Mouse (Mus musculus) limb, embryonic 15.5 days (tissue): ENCODE measurements around the gene Cd52. TPM values are rescaled to one million over a fixed set of nuclear protein-coding genes. Genes with fewer than 3 reads are reported as not detected.
"Not testable (repeated sequence)": the region's sequence is repeated elsewhere in the genome, so short reads cannot be mapped to it uniquely, and the experiment has no call there.

Experiments used
- ATAC-seq: fragments of 200-750 bp; cut with Nextera tagmentation; 2 replicates; pipeline ENCODE4 v1.8.0; 2017; ENCODE audit warnings: low read depth, moderate TSS enrichment; ENCODE audit not compliant: insufficient number of reproducible peaks, low FRiP score, low TSS enrichment
- H3K27ac ChIP-seq: fragments of 300-500 bp; sonication (generic); 2 replicates; pipeline ENCODE4 v1.5.1; 2015; ENCODE audit warnings: moderate library complexity, mild to moderate bottlenecking, inconsistent platforms
- H3K27me3 ChIP-seq: fragments of 300-500 bp; sonication (generic); 2 replicates; pipeline ENCODE4 v1.6.1; 2015; ENCODE audit warnings: inconsistent platforms
- H3K36me3 ChIP-seq: fragments of 300-500 bp; sonication (generic); 2 replicates; pipeline ENCODE4 v1.6.1; 2015; ENCODE audit warnings: inconsistent platforms
- H3K4me1 ChIP-seq: fragments of 300-500 bp; sonication (generic); 2 replicates; pipeline ENCODE4 v1.6.1; 2015; ENCODE audit warnings: inconsistent platforms
- H3K4me2 ChIP-seq: fragments of 300-500 bp; sonication (generic); 2 replicates; pipeline ENCODE4 v1.6.1; 2015; ENCODE audit warnings: mild to moderate bottlenecking, inconsistent platforms
- H3K4me3 ChIP-seq: fragments of 300-500 bp; sonication (generic); 2 replicates; pipeline ENCODE4 v1.5.1; 2015; ENCODE audit warnings: mild to moderate bottlenecking, inconsistent platforms
- H3K9ac ChIP-seq: fragments of 300-500 bp; sonication (generic); 2 replicates; pipeline ENCODE4 v1.6.1; 2015; ENCODE audit warnings: inconsistent platforms
- H3K9me3 ChIP-seq: fragments of 300-500 bp; sonication (generic); 2 replicates; pipeline ENCODE4 v1.6.1; 2016; ENCODE audit warnings: inconsistent platforms
- WGBS: fragments of 180-500 bp; shearing (Covaris S2); methylation state at CpG from one replicate; pipeline ENCODE4 v1.1.7; 2015; 5-methylcytosine and 5-hydroxymethylcytosine counted together
- polyA plus RNA-seq: library from polyadenylated mRNA; unstranded; fragments of >200 nt; fragmentation: Nextera tagmentation; extraction: Ambion mirVana; gene quantifications from 2 replicates; pipeline ENCODE4 v1.2.1, GENCODE M21; 2015

The Cd52 gene
- polyA plus RNA-seq: 15.9 and 20.1 TPM in 2 replicates

DNA sequence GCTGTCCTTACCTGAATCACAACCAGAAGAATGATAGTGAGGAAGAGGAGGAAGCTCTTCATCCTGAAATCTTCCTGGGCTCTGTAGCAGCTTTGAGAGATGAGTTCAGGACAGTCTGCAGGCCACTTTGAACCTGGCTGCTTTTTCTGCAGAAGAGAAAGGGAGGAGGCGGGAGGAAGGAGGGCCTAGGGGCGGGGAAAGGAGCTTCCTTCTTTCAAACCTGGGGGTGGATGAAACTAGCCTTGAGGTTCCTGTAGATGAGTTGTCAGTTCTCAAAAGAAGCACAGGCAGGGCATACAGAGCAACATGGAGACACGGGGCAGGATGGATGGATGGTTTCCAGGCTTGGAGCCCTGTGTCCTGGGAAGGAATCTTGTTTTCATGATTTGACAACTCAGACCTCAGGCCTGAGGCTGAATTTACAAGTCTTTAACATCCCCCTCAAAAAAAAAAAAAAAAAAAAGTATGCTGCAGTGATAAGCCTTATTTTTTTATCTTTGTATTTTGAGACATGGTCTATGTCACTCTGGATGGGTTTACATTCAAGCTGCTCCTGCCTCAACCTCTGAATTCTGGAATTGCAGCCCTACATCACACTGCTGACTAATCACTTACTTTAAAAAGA, at the start of gene Cd52:
Gene Cd52 (minus strand): TSS at position 160 of the 625 bp plus-strand sequence.
- H3K27ac ChIP-seq: no peak within 1 kb of the TSS
- 57% methylated on average over 3 of the region's 3 CpGs for WGBS
- H3K4me3 ChIP-seq: no peak within 1 kb of the TSS
- H3K27me3 ChIP-seq: no peaks in the 10 kb centered on the region
- no peak within 1 kb of the TSS for H3K4me2 ChIP-seq
- no peak within 1 kb of the TSS for H3K9ac ChIP-seq
- H3K4me1 ChIP-seq: no peaks in the 10 kb centered on the region
- H3K9me3 ChIP-seq: no peaks in the 10 kb centered on the region
- no peak for ATAC-seq
- no peaks in the 10 kb centered on the region for H3K36me3 ChIP-seq

- H3K27me3 ChIP-seq, H3K4me3 ChIP-seq, H3K9ac ChIP-seq, H3K9me3 ChIP-seq, H3K4me1 ChIP-seq, H3K27ac ChIP-seq, ATAC-seq, H3K4me2 ChIP-seq: not testable (repeated sequence)
- peaks cover 28% of the 10 kb centered on the region for H3K36me3 ChIP-seq
- 95% methylated on average over 5 of the region's 5 CpGs for WGBS
These were observed 49.4 kb upstream of the Cd52 start for GRCm38 (mm10) chr4:134144297-134144696.

- H3K27ac ChIP-seq: no peak overlapping the region
- H3K4me1 ChIP-seq: peaks cover 10% of the 10 kb centered on the region
- 83% methylated on average over 2 of the region's 2 CpGs for WGBS
- H3K9ac ChIP-seq: no peak overlapping the region
- H3K9me3 ChIP-seq: no peaks in the 10 kb centered on the region
- no peaks in the 10 kb centered on the region for H3K27me3 ChIP-seq
- ATAC-seq: no peak
- H3K4me2 ChIP-seq: no peak overlapping the region
- no peak overlapping the region for H3K4me3 ChIP-seq
- H3K36me3 ChIP-seq: no peaks in the 10 kb centered on the region; the same call in 1 of the 2 replicates
These were observed 44.0 kb upstream of the Cd52 start for GRCm38 (mm10) chr4:134138857-134139256.

DNA sequence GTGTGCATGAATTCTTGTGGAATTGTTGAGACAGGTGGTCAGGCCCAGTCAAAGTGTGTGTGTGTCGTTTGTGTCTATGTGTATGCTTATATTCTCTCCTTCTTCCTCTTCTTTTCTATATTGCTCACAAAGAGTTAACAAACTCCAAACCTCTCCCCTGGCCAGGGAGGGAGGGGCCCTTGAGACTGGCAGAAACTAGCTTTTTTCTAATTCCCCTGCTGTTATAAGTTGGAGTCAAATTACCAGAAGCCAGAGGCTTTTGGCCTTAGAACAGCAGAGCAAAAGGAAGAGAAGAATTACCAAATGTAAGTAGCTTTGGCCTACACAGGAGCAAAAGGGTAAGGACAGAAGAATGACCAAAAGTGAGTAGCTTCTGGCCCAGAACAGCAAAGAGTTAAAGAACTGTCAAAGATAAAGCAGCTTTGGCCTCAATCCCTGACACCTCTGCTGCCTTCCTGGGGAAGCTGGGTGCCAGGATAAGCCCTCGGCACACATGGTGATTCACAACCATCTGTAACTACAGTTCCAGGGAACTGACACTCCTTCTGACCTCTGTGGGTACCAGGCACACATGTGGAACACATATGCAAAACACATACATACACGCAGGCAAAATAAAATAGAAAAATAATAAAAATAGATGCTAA, 41.5 kb upstream of the Cd52 start:
- H3K9me3 ChIP-seq: no peaks in the 10 kb centered on the region
- no peaks in the 10 kb centered on the region for H3K36me3 ChIP-seq
- H3K9ac ChIP-seq: no peak overlapping the region
- H3K4me1 ChIP-seq: peaks cover 10% of the 10 kb centered on the region
- H3K27me3 ChIP-seq: no peaks in the 10 kb centered on the region
- no peak for ATAC-seq
- 21% methylated on average over 3 of the region's 3 CpGs for WGBS
- no peak overlapping the region for H3K4me2 ChIP-seq
- H3K27ac ChIP-seq: 0 out of 2 replicates have a peak overlapping the region, but pooled peaks have one; percentile 22
- no peak overlapping the region for H3K4me3 ChIP-seq

GRCm38 (mm10) chr4:134132519-134133095, 37.7 kb upstream of the Cd52 start:
- Histone ChIP-seq H3K36me3 (0 out of 2 replicates have a peak, but pooled peaks cover 7% of the 10 kb centered on the region), H3K9ac (no peak overlapping the region), H3K4me2 (no peak overlapping the region), H3K4me3 (no peak overlapping the region), H3K4me1 (peaks cover 23% of the 10 kb centered on the region), H3K27ac (no peak overlapping the region), H3K9me3 (no peaks in the 10 kb centered on the region), H3K27me3 (no peaks in the 10 kb centered on the region)
- ATAC-seq: no peak
- 69% methylated on average over 8 of the region's 8 CpGs for WGBS

GRCm38 (mm10) chr4:134132117-134132516, 37.2 kb upstream of the Cd52 start:
- H3K27ac ChIP-seq: no peak overlapping the region
- peaks cover 28% of the 10 kb centered on the region for H3K4me1 ChIP-seq
- ATAC-seq: no peak
- H3K27me3 ChIP-seq: no peaks in the 10 kb centered on the region
- 70% methylated on average over 3 of the region's 3 CpGs for WGBS
- no peak overlapping the region for H3K4me2 ChIP-seq
- H3K36me3 ChIP-seq: 0 out of 2 replicates have a peak, but pooled peaks cover 7% of the 10 kb centered on the region
- H3K4me3 ChIP-seq: no peak overlapping the region
- no peak overlapping the region for H3K9ac ChIP-seq
- no peaks in the 10 kb centered on the region for H3K9me3 ChIP-seq

GRCm38 (mm10) chr4:134129482-134129881, 34.6 kb upstream of the Cd52 start:
- peaks cover 32% of the 10 kb centered on the region for H3K4me1 ChIP-seq
- WGBS: 22% methylated on average over 6 of the region's 6 CpGs
- peak overlapping the region; percentile 83 for H3K4me2 ChIP-seq
- H3K9me3 ChIP-seq: no peaks in the 10 kb centered on the region
- peak overlapping the region; percentile 56 for H3K4me3 ChIP-seq
- H3K36me3 ChIP-seq: 0 out of 2 replicates have a peak, but pooled peaks cover 10% of the 10 kb centered on the region
- H3K9ac ChIP-seq: no peak overlapping the region; the same call in 1 of the 2 replicates
- H3K27ac ChIP-seq: peak overlapping the region; percentile 95
- no peak for ATAC-seq
- no peaks in the 10 kb centered on the region for H3K27me3 ChIP-seq

GRCm38 (mm10) chr4:134128983-134129362, 34.1 kb upstream of the Cd52 start:
- Histone ChIP-seq H3K4me3 (peak overlapping the region; percentile 56), H3K9ac (peak overlapping the region; percentile 50), H3K27me3 (no peaks in the 10 kb centered on the region), H3K4me1 (peaks cover 35% of the 10 kb centered on the region), H3K36me3 (0 out of 2 replicates have a peak, but pooled peaks cover 10% of the 10 kb centered on the region), H3K4me2 (peak overlapping the region; percentile 83), H3K9me3 (no peaks in the 10 kb centered on the region), H3K27ac (peak overlapping the region; percentile 95)
- WGBS: 0% methylated on average over 14 of the region's 14 CpGs
- peak; percentile 53 for ATAC-seq

DNA sequence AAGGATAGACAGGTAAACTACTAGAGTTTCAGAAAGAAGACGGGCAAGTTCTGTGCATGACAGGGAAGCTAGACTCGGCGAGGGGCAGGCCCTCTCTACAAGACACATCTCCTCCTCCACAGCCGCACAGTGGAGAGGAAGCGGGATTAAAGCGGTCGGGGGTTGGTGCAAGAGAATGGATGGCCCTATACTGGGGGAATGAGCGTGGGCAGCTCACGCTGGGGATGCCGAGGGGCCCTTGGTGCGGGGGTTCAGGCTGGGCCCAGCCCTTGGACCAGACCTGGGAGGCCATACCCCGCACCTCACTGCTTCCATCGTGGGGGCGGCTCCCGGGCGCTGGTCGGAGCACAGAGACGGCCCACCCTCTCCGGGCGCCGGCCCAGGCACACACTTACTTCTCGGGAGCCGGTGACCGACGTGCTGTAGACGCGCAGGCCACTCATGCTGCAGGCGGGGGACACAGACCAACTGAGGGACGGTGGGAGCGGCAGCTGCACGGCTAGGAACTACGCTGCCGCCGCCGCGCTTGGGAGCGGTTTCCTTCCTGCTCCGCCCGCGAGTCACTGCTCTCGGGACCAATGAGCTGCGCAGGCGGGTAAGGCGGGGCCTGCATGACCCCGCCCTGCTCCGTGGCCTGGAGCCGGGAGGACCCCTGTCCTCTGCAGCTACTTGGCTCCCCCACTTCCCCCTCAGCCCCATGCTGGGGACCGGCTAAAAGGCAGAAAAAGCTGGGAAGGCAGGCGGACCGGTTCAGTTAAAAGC, 33.5 kb upstream of the Cd52 start, which contains the start of gene Sh3bgrl3:
Gene Sh3bgrl3 (minus strand): TSS at position 569 of the 762 bp plus-strand sequence.
- Histone ChIP-seq H3K4me2 (peak within 1 kb of the TSS; percentile 83), H3K27ac (peak within 1 kb of the TSS; percentile 95), H3K36me3 (0 out of 2 replicates have a peak, but pooled peaks cover 10% of the 10 kb centered on the region), H3K4me3 (peak within 1 kb of the TSS; percentile 56), H3K27me3 (no peaks in the 10 kb centered on the region), H3K9me3 (no peaks in the 10 kb centered on the region), H3K4me1 (peaks cover 37% of the 10 kb centered on the region), H3K9ac (peak within 1 kb of the TSS; percentile 50)
- under 1% methylated on average over 50 of the region's 50 CpGs for WGBS
- peak; percentile 92 for ATAC-seq

GRCm38 (mm10) chr4:134127793-134128192, 32.9 kb upstream of the Cd52 start:
- 54% methylated on average over 8 of the region's 8 CpGs for WGBS
- peak overlapping the region; percentile 50 for H3K9ac ChIP-seq
- peak overlapping the region; percentile 56 for H3K4me3 ChIP-seq
- 0 out of 2 replicates have a peak, but pooled peaks cover 10% of the 10 kb centered on the region for H3K36me3 ChIP-seq
- ATAC-seq: no peak
- no peaks in the 10 kb centered on the region for H3K9me3 ChIP-seq
- H3K4me1 ChIP-seq: peaks cover 37% of the 10 kb centered on the region
- no peaks in the 10 kb centered on the region for H3K27me3 ChIP-seq
- peak overlapping the region; percentile 83 for H3K4me2 ChIP-seq
- peak overlapping the region; percentile 95; the same call in 1 of the 2 replicates for H3K27ac ChIP-seq

DNA sequence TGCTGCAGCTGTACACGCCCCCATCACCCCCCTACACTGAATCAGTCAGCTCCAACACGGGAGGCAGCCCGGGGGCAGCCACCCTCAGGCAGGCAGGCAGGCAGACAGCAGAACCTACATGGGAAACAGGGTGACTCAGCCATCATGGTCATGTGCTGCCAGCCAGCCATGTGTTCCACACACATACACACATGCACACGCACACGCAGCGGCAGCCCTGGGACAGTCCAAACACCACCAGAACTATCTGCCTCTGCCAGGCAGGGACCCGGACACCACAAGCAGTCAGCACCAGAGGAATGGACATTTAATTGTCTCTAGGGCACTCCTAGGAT, 32.2 kb upstream of the Cd52 start:
- Histone ChIP-seq H3K27me3 (no peaks in the 10 kb centered on the region), H3K36me3 (0 out of 2 replicates have a peak, but pooled peaks cover 10% of the 10 kb centered on the region), H3K9me3 (no peaks in the 10 kb centered on the region), H3K9ac (no peak overlapping the region), H3K4me1 (peaks cover 41% of the 10 kb centered on the region), H3K4me3 (peak overlapping the region; percentile 56; the same call in 1 of the 2 replicates), H3K4me2 (peak overlapping the region; percentile 83; the same call in 1 of the 2 replicates), H3K27ac (no peak overlapping the region)
- no peak for ATAC-seq
- 84% methylated on average over 7 of the region's 7 CpGs for WGBS
